Mouse (Mus musculus) cerebellum, adult 2 months (tissue): ENCODE measurements at regions not wholly inside any gene's neighbourhood (a gene's known extent, or its start where the extent isn't known, plus 50 kb on each side); places are given as distances from the start of the nearest gene placed in this dataset.

Source experiments
- CTCF ChIP-seq: fragments of 200-500 bp; IDR thresholded peaks from 2 replicates; pipeline ENCODE4 v1.5.1; 2011; ENCODE audit warnings: low read depth, mild to moderate bottlenecking, control low read depth, low read length, moderate library complexity, borderline replicate concordance; ENCODE audit not compliant: insufficient read depth
- POLR2A ChIP-seq: fragments of 200-500 bp; IDR thresholded peaks from 2 replicates; pipeline ENCODE4 v1.6.1; 2011; ENCODE audit warnings: low read length, control low read depth, borderline replicate concordance; ENCODE audit not compliant: insufficient read depth

DNA sequence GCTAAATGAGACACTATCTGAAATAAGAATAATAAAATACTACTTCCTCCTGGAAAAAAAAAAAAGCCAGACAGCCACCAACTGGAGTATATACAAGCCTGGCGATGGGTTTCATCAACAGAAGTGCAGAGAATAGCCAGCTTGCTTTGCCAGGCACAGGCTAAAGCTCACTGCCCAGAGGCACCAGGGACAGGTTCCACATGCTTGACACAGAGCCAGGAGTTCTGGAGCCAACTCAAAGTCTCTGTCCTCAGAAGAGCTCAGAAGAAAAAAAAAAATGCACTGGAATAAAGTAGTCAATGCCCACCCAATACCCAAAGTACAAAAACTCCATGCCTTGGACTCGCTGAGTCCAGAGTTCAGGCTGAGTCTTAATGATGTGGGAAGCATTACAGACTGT is 250.3 kb upstream of the Rgma start:
- TF ChIP-seq CTCF (no peak), POLR2A (no peak)
